Mouse (Mus musculus): ENCODE measurements around the gene Amotl2.

- TF ChIP-seq MAX (IDR thresholded peaks at IDR 0.05; ENCODE audit: low read depth) (no peak), POLR2A (IDR thresholded peaks at IDR 0.05; ENCODE audit: insufficient read length, low read depth) (no peak), MYOD1 (IDR thresholded peaks at IDR 0.05; ENCODE audit: control insufficient read depth in 1 of 3, insufficient read length in 2 of 3, low read depth in 2 of 3) (peak in 1 of 3 experiments; percentile 21), E2F4 (IDR thresholded peaks at IDR 0.05; ENCODE audit: insufficient read depth) (no peak), SRF (IDR thresholded peaks at IDR 0.05; ENCODE audit: control insufficient read depth, insufficient read length, low read depth) (no peak), USF1 (IDR thresholded peaks at IDR 0.05; ENCODE audit: low read depth) (no peak), TCF12 (IDR thresholded peaks at IDR 0.05; ENCODE audit: insufficient read depth, poor library complexity, severe bottlenecking) (no peak), POLR2AphosphoS2 (IDR thresholded peaks at IDR 0.05; ENCODE audit: insufficient read length, low read depth) (no peak)
These were observed 19.5 kb downstream of the Amotl2 start for GRCm38 (mm10) chr9:102735996-102736395.

All from myocyte (in vitro differentiated cells).